Mouse (Mus musculus) kidney, postnatal 0 days (tissue): ENCODE results near the gene Gm11549. TPM values are rescaled to one million over a fixed set of nuclear protein-coding genes. Genes with fewer than 3 reads are reported as not detected.

ENCODE experiments used
- ATAC-seq: fragments of 200-750 bp; cut with Nextera tagmentation; replicated peaks from 2 replicates; pipeline ENCODE4 v1.8.0; 2017; ENCODE audit warnings: low read depth, moderate number of reproducible peaks, moderate TSS enrichment, moderate library complexity; ENCODE audit not compliant: low FRiP score
- DNase-seq: peaks from one replicate; pipeline ENCODE4 v3.0.0-alpha.2; 2016; ENCODE audit warnings: low spot score
- H3K27ac ChIP-seq: fragments of 300-500 bp; sonication (generic); 2 replicates; pipeline ENCODE4 v1.5.1; 2014; ENCODE audit warnings: mild to moderate bottlenecking
- H3K27me3 ChIP-seq: fragments of 300-500 bp; sonication (generic); 2 replicates; pipeline ENCODE4 v1.6.1; 2014; ENCODE audit warnings: low read length, mixed read lengths; ENCODE audit not compliant: insufficient read depth
- H3K36me3 ChIP-seq: fragments of 300-500 bp; sonication (generic); 2 replicates; pipeline ENCODE4 v1.6.1; 2014; ENCODE audit warnings: low read length, mixed read lengths; ENCODE audit not compliant: insufficient read depth
- H3K4me1 ChIP-seq: fragments of 300-500 bp; sonication (generic); replicated peaks from 2 replicates; pipeline ENCODE4 v1.6.1; 2014; ENCODE audit warnings: antibody characterized with exemption, low read length, mixed read lengths; ENCODE audit not compliant: insufficient read depth
- H3K4me2 ChIP-seq: fragments of 300-500 bp; sonication (generic); 2 replicates; pipeline ENCODE4 v1.6.1; 2014; ENCODE audit warnings: mild to moderate bottlenecking, low read length, moderate library complexity, mixed read lengths
- H3K4me3 ChIP-seq: fragments of 300-500 bp; sonication (generic); replicated peaks from 2 replicates; pipeline ENCODE4 v1.5.1; 2014; ENCODE audit warnings: low read depth, low read length
- H3K9ac ChIP-seq: fragments of 300-500 bp; sonication (generic); 2 replicates; pipeline ENCODE4 v1.6.1; 2014; ENCODE audit warnings: low read depth, low read length
- H3K9me3 ChIP-seq: fragments of 300-500 bp; sonication (generic); replicated peaks from 2 replicates; pipeline ENCODE4 v1.6.1; 2016; ENCODE audit warnings: low read length, inconsistent platforms, mixed read lengths
- CTCF ChIP-seq: IDR thresholded peaks from 2 replicates; pipeline ENCODE4 v1.5.1; 2016; ENCODE audit warnings: antibody characterized with exemption, low read depth, mild to moderate bottlenecking, moderate library complexity
- WGBS: fragments of 180-500 bp; shearing (Covaris S2); extraction: QIAGEN DNeasy Blood & Tissue Kit; methylation state at CpG from one replicate; pipeline ENCODE4 v1.1.7; 2014; 5-methylcytosine and 5-hydroxymethylcytosine counted together
- polyA plus RNA-seq: library from polyadenylated mRNA; unstranded; fragments of >200 nt; fragmentation: Nextera tagmentation; extraction: Ambion mirVana; gene quantifications from 2 replicates; pipeline ENCODE4 v1.2.1, GENCODE M21; 2015

Gm11549 gene
- polyA plus RNA-seq, 1 experiment from 2014 or later: not detected

GRCm38 (mm10) chr3:36488367-36488766 is 33.2 kb downstream of the Gm11549 start:
- H3K4me1 ChIP-seq: no peaks in the 10 kb centered on the region
- DNase-seq (no peak), ATAC-seq (no peak)
- H3K36me3 ChIP-seq: no peaks in the 10 kb centered on the region
- H3K4me2 ChIP-seq: no peak overlapping the region
- H3K9ac ChIP-seq: no peak overlapping the region
- H3K9me3 ChIP-seq: no peaks in the 10 kb centered on the region
- H3K27ac ChIP-seq: no peak overlapping the region
- H3K27me3 ChIP-seq: no peaks in the 10 kb centered on the region
- WGBS: 38% methylated on average over 1 of the region's 1 CpGs
- no peak overlapping the region for H3K4me3 ChIP-seq
- TF ChIP-seq CTCF: no peak

- ATAC-seq (no peak), DNase-seq (no peak)
- Histone ChIP-seq H3K4me1 (0 out of 2 replicates have a peak, but pooled peaks cover 1% of the 10 kb centered on the region), H3K4me2 (no peak overlapping the region), H3K9ac (no peak overlapping the region), H3K9me3 (no peaks in the 10 kb centered on the region), H3K4me3 (no peak overlapping the region), H3K27ac (no peak overlapping the region), H3K36me3 (no peaks in the 10 kb centered on the region), H3K27me3 (no peaks in the 10 kb centered on the region)
- TF ChIP-seq CTCF: no peak
- WGBS: 90% methylated on average over 6 of the region's 6 CpGs
Measured at GRCm38 (mm10) chr3:36486881-36487280, 34.7 kb downstream of the Gm11549 start.

GRCm38 (mm10) chr3:36486176-36486575 is 35.4 kb downstream of the Gm11549 start:
- Histone ChIP-seq H3K9me3 (no peaks in the 10 kb centered on the region), H3K27me3 (no peaks in the 10 kb centered on the region), H3K4me3 (no peak overlapping the region), H3K36me3 (no peaks in the 10 kb centered on the region), H3K27ac (no peak overlapping the region), H3K9ac (no peak overlapping the region), H3K4me2 (no peak overlapping the region), H3K4me1 (0 out of 2 replicates have a peak, but pooled peaks cover 3% of the 10 kb centered on the region)
- no peak for DNase-seq
- no peak for TF ChIP-seq CTCF
- no peak for ATAC-seq
- WGBS: 62% methylated on average over 6 of the region's 6 CpGs

- ATAC-seq (no peak), DNase-seq (no peak)
- 0 out of 2 replicates have a peak, but pooled peaks cover 3% of the 10 kb centered on the region for H3K4me1 ChIP-seq
- H3K4me2 ChIP-seq: no peak overlapping the region
- no peak overlapping the region for H3K9ac ChIP-seq
- TF ChIP-seq CTCF: no peak
- no peak overlapping the region for H3K4me3 ChIP-seq
- no peak overlapping the region for H3K27ac ChIP-seq
- WGBS: 88% methylated on average over 4 of the region's 4 CpGs
- no peaks in the 10 kb centered on the region for H3K9me3 ChIP-seq
- H3K27me3 ChIP-seq: no peaks in the 10 kb centered on the region
- no peaks in the 10 kb centered on the region for H3K36me3 ChIP-seq
Measured at GRCm38 (mm10) chr3:36484292-36484691, 37.3 kb downstream of the Gm11549 start.

- Histone ChIP-seq H3K4me2 (peak overlapping the region; percentile 27), H3K9ac (no peak overlapping the region), H3K4me1 (0 out of 2 replicates have a peak, but pooled peaks cover 3% of the 10 kb centered on the region), H3K36me3 (no peaks in the 10 kb centered on the region), H3K9me3 (no peaks in the 10 kb centered on the region), H3K4me3 (no peak overlapping the region), H3K27me3 (no peaks in the 10 kb centered on the region), H3K27ac (0 out of 2 replicates have a peak overlapping the region, but pooled peaks have one; percentile 31)
- DNase-seq (peak; percentile 44), ATAC-seq (no peak)
- WGBS: 24% methylated on average over 9 of the region's 9 CpGs
- TF ChIP-seq CTCF: no peak
Measured at GRCm38 (mm10) chr3:36482940-36483339, 38.7 kb downstream of the Gm11549 start.

GRCm38 (mm10) chr3:36481776-36482193 is 39.8 kb downstream of the Gm11549 start:
- Histone ChIP-seq H3K4me2 (peak overlapping the region; percentile 19; the same call in 1 of the 2 replicates), H3K4me3 (no peak overlapping the region), H3K27ac (peak overlapping the region; percentile 87), H3K9ac (peak overlapping the region; percentile 43; the same call in 1 of the 2 replicates), H3K27me3 (no peaks in the 10 kb centered on the region), H3K36me3 (no peaks in the 10 kb centered on the region), H3K9me3 (no peaks in the 10 kb centered on the region), H3K4me1 (peaks cover 7% of the 10 kb centered on the region; the same call in 1 of the 2 replicates)
- TF ChIP-seq CTCF: no peak
- DNase-seq (peak; percentile 85), ATAC-seq (0 out of 2 replicates have a peak, but pooled peaks have one; percentile 55)
- 21% methylated on average over 11 of the region's 11 CpGs for WGBS

- Histone ChIP-seq H3K4me1 (peaks cover 9% of the 10 kb centered on the region; the same call in 1 of the 2 replicates), H3K27me3 (no peaks in the 10 kb centered on the region), H3K4me3 (no peak overlapping the region), H3K36me3 (no peaks in the 10 kb centered on the region), H3K4me2 (no peak overlapping the region), H3K27ac (no peak overlapping the region), H3K9ac (no peak overlapping the region), H3K9me3 (no peaks in the 10 kb centered on the region)
- TF ChIP-seq CTCF: no peak
- WGBS: 64% methylated on average over 2 of the region's 2 CpGs
- no peak for ATAC-seq
- no peak for DNase-seq
Measured at GRCm38 (mm10) chr3:36480486-36480885, 41.1 kb downstream of the Gm11549 start.
